Mouse (Mus musculus): ENCODE data around the gene Batf2.
"Not testable (repeated sequence)": the region's sequence is repeated elsewhere in the genome, so short reads cannot be mapped to it uniquely, and the experiment has no call there.

Batf2 gene

GRCm38 (mm10) chr19:6140678-6141393, at the start of gene Batf2:
Batf2 (plus strand) TSS chr19:6140983.
- DNase-seq: peak; percentile 93

GRCm38 (mm10) chr19:6094119-6094518, 46.7 kb upstream of the Batf2 start, which contains the start of gene AC131692.1:
AC131692.1 (plus strand) TSS chr19:6094419.
- no peak for DNase-seq

- DNase-seq: no peak
These were observed 42.9 kb upstream of the Batf2 start for GRCm38 (mm10) chr19:6097847-6098246.

GRCm38 (mm10) chr19:6101186-6101585, 39.6 kb upstream of the Batf2 start:
- DNase-seq: no peak

DNA sequence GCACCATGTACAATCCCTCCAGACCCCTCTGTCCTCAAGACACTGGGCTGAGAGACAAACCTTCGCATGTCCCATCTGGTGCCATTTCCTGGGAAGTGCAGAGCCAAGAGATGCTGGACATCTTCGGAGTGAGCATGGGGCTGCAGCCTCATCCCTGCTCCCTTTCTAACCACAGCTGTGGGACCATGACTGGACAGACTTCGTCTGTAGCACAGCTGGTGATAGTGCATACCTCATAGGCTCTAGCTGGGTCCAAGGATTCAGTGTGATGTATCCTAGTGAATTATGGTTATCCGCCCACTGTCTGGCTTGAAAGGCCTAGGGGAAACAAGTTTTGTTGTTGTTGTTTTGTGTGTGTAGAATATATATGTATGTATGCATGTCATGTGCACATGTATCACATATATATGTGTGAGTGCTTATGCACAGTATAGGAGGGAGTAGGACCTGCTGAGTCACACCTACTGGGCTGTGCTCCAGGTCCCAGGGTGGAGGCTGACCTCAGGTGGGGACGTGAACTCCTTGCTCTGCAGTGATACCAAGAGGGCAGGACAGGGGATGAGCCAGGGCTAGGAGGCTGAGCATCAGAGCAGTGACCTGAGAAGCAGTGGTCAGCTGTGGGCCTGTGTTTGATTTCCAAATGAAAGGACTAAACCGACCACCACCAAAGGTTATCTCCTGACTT, 38.5 kb upstream of the Batf2 start:
- no peak for DNase-seq

DNA sequence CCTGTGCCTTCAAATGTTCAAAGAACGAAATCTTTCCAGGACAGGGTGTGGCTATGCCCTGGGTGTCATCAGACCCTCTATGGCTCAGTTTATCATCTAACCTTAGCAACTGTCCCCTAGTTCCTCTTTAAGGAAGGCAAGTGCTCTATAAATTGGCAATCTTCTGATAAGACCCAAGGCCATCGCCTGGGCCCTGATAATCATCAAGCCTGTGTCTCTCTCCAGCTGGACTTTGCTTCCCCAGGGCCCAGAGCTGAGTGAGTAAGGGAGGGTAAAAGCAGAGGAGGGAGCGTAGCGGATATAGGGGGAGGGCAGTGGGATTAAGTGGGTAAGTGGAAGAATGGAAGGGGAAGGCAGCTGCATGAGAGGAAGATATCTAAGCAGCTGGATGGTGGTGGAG, 36.3 kb upstream of the Batf2 start:
- DNase-seq: no peak

- no peak for DNase-seq
These were observed 35.2 kb upstream of the Batf2 start, which contains the start of gene Naaladl1 for GRCm38 (mm10) chr19:6105586-6105985. Naaladl1 (plus strand) TSS chr19:6105782.

DNA sequence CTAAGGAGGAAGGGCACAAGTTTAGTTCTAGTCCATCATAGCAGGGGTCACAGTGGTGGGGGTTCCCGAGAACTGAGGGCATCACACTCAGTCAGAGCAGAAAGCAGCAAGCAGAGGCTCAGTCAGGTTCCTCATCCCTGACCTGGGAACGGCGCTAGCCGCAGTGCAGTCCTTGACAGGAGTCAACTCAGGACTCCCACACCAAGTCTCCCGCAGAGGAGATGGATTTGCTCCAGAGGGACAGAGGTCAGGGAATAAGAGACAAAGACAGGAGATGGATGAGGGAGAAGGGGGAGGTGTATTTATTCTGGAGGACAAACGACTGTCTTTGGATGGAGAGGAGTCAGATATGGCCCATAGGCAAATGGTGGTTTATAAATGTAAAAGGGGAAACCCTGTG, 27.7 kb upstream of the Batf2 start:
- no peak for DNase-seq

GRCm38 (mm10) chr19:6116113-6116850, 24.5 kb upstream of the Batf2 start:
- peak; percentile 58 for DNase-seq

GRCm38 (mm10) chr19:6117346-6117985, 23.3 kb upstream of the Batf2 start:
- no peak for DNase-seq

- peak; percentile 86 for DNase-seq
These were observed 22.7 kb upstream of the Batf2 start, which contains the start of gene Sac3d1 for GRCm38 (mm10) chr19:6117986-6118676. Sac3d1 (minus strand) TSS chr19:6118650.

GRCm38 (mm10) chr19:6118677-6119185, 22.1 kb upstream of the Batf2 start:
- peak; percentile 66 for DNase-seq

DNA sequence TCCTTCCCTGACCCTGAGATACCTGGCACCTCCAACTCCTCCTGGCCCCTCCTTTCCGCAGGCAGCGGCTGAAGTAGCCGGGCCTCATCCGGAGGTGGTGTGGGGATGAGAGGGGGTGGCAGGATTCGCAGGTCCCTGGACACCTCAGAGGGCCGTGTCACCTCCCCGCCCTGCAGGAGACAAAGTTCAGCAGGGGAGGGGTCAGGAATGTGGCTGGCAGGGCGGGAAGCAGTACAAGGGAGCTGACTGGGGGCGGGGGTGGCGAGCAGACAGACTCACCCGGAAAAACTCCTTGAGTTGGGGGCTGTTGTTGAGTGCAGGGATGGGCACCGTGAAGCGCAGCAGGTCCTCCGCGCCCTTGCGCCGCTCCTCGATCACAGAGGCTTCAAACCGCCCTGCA, 19.0 kb upstream of the Batf2 start:
- DNase-seq: no peak

DNA sequence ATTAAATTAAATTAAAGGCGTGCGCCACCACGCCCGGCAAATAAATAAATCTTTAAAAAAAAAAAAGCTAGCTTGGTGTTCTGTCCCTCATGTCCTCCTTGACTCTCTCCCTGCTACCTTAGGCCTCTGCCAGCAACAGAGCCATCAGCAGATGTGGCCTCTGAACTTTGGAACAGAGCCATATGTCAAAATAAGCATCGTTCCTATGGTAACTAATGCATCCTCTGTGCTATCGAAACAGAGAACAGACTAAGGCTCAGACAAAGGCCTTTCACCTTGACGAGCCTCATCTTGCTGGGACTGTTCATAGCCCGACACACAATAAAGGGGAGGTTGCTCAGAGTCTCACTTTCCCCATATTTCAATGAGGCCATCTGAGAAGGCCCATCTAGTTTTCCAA, 17.5 kb upstream of the Batf2 start:
- DNase-seq: peak; percentile 30

- DNase-seq: no peak
These were observed 15.9 kb upstream of the Batf2 start for GRCm38 (mm10) chr19:6124898-6125297.

GRCm38 (mm10) chr19:6126289-6126688, 14.5 kb upstream of the Batf2 start:
- no peak for DNase-seq

- no peak for DNase-seq
These were observed 13.8 kb upstream of the Batf2 start for GRCm38 (mm10) chr19:6126789-6127580.

GRCm38 (mm10) chr19:6127760-6128341, 12.9 kb upstream of the Batf2 start, which contains the start of gene Snx15:
Snx15 (minus strand) TSS chr19:6128304.
- peak; percentile 98 for DNase-seq

- not testable (repeated sequence) for DNase-seq
These were observed 10.2 kb upstream of the Batf2 start for GRCm38 (mm10) chr19:6130414-6131128.
